Mouse (Mus musculus): ENCODE data around the gene Olfr1511.
"Not testable (repeated sequence)": the region's sequence is repeated elsewhere in the genome, so short reads cannot be mapped to it uniquely, and the experiment has no call there.

Gene Olfr1511

GRCm38 (mm10) chr14:52397279-52397678, at the start of gene Olfr1511:
TSS of gene Olfr1511 (minus strand) at chr14:52397379.
- DNase-seq (ENCODE audit: inconsistent age in 2 of 2, low spot score in 1 of 2), result no peak

DNA sequence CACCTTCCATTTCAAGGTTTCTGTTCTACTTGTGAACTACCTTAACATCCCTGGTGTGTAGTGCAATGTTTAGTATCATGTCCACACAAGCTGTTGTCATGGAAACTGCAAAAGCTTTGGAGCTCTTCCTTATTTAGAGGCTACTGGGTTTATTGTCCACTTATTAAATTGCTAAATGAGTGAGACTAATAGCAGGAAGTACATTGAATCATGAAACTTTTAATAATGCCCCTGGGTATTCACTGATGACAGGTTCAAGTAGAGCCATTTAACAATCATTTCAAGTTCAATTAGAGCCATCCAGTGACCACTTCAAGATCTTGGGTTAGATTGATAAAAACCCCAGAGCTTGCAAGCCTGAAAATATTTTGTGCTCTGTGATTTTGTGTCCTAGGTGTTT, 45.5 kb upstream of the Olfr1511 start, which contains the start of gene Olfr1509:
Gene Olfr1509, plus strand, starts transcription at position 301 of the 400 bp plus-strand sequence.
- no peak for DNase-seq (ENCODE audit: inconsistent age in 2 of 2, low spot score in 1 of 2)

- no peak for DNase-seq (ENCODE audit: inconsistent age in 2 of 2, low spot score in 1 of 2)
These were observed 30.5 kb upstream of the Olfr1511 start for GRCm38 (mm10) chr14:52427686-52428085.

- no peak for DNase-seq (ENCODE audit: inconsistent age in 2 of 2, low spot score in 1 of 2)
These were observed 17.1 kb upstream of the Olfr1511 start, which contains the start of gene Olfr1510 for GRCm38 (mm10) chr14:52414273-52414672. TSS of gene Olfr1510 (minus strand) at chr14:52414373.

- DNase-seq (ENCODE audit: inconsistent age in 2 of 2, low spot score in 1 of 2), result not testable (repeated sequence)
These were observed 13.2 kb upstream of the Olfr1511 start for GRCm38 (mm10) chr14:52410142-52410919.

DNA sequence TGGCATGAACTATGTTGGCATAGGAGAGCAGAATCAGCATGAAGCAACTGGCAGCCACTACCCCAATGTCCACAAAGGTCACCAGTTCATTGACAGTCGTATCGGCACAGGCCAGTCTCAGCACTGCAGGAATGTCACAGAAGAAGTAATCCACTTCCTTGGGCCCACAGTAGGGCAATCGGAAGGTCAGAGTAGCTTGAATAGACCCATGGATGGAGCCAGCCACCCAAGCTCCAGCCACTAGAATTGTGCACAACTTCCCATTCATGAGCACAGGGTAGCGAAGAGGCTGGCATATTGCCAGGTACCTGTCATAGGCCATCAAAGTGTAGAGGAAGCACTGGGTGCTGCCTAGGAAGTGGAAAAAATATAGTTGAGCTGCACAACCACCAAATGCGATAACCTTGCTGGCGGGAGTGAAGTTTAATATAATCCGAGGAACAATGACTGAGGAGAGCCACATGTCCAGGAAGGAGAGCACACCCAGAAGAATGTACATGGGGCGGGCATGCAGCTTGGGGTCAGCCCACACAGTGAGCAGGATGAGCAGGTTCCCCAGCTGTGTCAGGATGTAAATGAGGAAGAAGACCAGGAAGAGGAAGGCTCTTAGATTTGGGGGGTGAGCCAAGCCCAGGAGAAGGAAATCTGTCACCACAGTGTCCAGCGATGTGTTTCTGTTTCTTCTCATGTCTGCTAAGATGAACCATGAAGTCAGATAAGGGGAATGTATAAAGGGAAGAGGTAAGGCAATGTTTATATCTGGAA, 6.9 kb downstream of the Olfr1511 start:
- not testable (repeated sequence) for DNase-seq (ENCODE audit: inconsistent age in 2 of 2, low spot score in 1 of 2)

DNA sequence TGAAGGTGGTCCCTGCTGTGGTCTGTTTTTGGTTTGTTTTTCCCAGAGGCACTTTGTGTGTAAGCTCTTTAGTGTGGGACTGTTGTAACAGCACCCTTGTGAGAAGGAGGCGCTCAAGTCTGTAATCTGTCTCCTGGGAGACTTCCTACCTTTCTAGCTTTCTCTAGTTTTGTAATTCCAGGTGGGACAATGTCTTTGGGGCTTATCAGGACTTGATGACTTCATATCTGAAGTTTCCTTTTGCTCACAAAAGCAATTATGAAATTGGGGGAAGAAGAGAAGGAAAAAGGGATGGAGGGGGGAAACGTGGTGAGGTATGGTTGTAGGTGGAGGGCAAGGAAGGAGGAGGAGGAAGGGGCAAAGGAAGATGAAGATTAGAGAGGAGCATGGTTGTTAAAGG, 18.1 kb downstream of the Olfr1511 start, which contains the start of gene Olfr1512:
Gene Olfr1512, minus strand, starts transcription at position 101 of the 400 bp plus-strand sequence.
- DNase-seq (ENCODE audit: inconsistent age in 2 of 2, low spot score in 1 of 2), result no peak

DNA sequence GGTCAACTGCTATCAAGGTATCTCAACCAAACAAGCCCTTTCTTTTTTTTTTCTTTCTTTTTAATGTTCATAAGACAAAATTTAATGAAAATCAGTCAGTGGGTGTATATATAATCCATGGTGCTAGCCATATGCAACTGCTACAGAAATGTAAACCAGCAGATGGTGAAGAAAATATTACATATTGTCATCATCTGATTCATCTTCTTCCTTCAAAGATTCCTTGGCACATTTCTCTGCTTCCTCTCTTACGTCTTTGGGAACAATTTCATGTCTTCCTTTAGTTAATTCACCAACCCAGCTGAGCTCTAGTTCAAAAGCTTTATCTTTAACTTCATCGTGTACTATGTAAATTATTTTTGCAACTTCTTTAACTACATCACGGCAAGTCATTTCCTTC, 28.4 kb downstream of the Olfr1511 start:
- DNase-seq (ENCODE audit: inconsistent age in 2 of 2, low spot score in 1 of 2), result no peak

DNA sequence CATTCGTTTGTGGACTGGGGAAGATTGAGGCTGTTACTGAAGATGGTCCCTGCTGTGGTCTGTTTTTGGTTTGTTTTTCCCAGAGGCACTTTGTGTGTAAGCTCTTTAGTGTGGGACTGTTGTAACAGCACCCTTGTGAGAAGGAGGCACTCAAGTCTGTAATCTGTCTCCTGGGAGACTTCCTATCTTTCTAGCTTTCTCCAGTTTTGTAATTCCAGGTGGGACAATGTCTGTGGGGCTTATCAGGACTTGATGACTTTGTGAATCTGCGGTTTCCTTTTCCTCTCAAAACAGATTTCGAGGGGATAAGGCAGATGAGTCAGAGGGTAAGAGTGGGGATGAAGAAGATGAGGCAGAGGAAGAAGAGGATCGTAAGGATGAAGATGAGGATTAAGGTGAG, 40.9 kb downstream of the Olfr1511 start, which contains the start of gene Olfr1513:
Gene Olfr1513, minus strand, starts transcription at position 101 of the 400 bp plus-strand sequence.
- no peak for DNase-seq (ENCODE audit: inconsistent age in 2 of 2, low spot score in 1 of 2)

All from adrenal gland, adult (tissue).